Mouse (Mus musculus): ENCODE measurements around the gene Ap1g2.
A peak's percentile ranks its signal among the peaks of the same experiment; 100 is the strongest.

Gene Ap1g2

GRCm38 (mm10) chr14:55055167-55055834 lies 51.1 kb downstream of the Ap1g2 start:
- peak; percentile 93 for DNase-seq (ENCODE audit: low spot score)

- DNase-seq (ENCODE audit: low spot score), result no peak
Observed at GRCm38 (mm10) chr14:55054191-55054749, 52.1 kb downstream of the Ap1g2 start.

GRCm38 (mm10) chr14:55053708-55054190 lies 52.6 kb downstream of the Ap1g2 start:
- peak; percentile 87 for DNase-seq (ENCODE audit: low spot score)

GRCm38 (mm10) chr14:55053050-55053449 lies 53.3 kb downstream of the Ap1g2 start:
- no peak for DNase-seq (ENCODE audit: low spot score)

- peak; percentile 88 for DNase-seq (ENCODE audit: low spot score)
Observed at GRCm38 (mm10) chr14:55052496-55052895, 53.9 kb downstream of the Ap1g2 start.

All from layer of hippocampus, adult 11-12 months (tissue).